Mouse (Mus musculus): Measurements from ENCODE around the gene Cd2. TPM values are rescaled to one million over a fixed set of nuclear protein-coding genes. Genes with fewer than 3 reads are reported as not detected.

Gene Cd2
- total RNA-seq, 2 experiments from 2014 or later, result not detected

DNA sequence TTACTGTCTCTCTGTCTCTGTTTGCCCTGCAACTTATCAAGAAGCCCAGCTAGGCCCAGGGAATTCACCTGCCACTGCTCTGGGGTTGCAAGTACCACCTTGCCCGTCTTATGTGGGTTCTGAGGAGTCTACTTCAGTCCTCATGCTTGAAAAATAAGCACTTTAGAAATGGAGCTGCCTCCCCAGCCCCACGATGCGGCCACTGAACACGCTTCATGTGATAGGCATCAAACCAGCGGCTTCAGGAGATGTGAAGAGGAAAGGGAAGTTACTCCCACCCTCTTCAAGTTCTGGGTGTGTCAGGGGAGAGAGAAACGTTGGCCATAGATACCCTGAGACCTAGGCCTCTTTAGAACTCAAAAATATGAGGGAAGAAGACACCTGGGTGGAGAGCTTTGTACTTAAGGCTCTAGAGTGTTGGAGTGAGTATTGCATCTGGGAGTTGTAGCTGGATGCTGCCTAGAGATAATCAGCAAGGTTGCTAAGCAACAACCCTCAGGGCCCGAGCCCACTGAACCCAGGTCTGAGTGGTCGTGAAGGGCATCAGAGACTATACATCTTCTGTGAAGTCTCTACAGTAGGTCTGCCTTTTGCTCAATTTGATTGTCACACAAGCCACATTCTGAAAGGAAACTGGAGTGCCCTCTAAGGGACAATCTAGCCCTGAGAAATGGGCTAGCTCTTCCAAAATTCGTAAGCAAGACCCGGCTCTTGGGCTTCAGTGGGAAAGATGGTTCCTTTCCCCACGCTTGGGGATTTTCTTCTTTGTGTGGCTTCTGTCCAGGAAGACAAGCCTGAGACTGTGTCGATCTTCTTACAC lies 11.0 kb downstream of the Cd2 start:
- no peak for DNase-seq (ENCODE audit: low spot score in 2 of 2)

DNA sequence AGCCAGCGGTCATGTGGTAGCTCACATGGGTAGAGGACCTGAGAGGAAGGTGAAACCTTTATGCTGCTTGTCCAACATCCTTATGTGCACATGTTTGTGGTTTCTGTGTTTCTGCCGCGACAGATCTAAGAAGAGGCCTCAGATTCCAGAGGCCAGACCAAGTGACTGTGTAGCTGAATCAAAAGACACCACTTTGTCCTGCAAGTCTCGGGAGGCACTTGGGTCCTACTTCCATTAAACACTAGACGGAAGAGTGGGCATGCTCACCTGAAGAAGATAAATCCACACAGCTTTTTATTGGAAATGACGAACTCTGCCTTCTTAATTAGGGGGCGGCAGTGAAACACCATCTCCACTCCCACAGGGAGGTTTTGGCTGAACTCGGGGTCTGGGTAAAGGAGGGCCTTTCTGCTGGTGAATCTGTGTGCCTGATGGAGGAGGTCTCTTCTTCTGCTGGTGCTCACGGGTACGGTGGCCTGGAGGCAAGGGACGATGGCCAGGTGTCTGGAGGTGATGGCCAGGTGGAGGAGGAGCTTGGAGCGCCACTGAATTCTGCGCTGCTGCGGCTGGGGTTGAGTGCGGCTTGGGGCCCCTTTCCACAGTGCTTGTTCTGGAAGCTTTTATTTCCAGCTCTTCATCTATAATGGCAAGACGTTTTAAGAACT lies 12.0 kb downstream of the Cd2 start:
- no peak for DNase-seq (ENCODE audit: low spot score in 2 of 2)

DNA sequence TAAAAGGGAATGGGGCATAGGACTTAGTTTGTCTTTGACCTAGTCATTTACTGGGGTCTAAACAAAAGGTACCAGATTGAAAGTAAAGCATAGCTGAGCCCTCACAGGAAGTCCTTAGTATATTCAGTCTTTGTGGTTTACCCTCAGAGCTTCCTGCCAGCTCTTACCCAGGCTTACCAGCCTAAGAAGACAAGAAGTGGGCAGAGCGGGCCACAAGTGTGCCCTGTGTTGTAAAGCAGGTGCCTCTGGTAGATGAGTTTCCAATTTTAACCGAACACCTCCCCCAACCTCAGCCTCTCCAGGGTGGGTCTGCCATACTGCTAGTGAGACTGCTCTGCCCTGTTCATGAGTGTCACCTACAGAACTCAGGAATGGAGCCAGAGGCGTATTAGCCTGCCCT lies 12.9 kb downstream of the Cd2 start:
- DNase-seq (ENCODE audit: low spot score in 2 of 2), result no peak

DNA sequence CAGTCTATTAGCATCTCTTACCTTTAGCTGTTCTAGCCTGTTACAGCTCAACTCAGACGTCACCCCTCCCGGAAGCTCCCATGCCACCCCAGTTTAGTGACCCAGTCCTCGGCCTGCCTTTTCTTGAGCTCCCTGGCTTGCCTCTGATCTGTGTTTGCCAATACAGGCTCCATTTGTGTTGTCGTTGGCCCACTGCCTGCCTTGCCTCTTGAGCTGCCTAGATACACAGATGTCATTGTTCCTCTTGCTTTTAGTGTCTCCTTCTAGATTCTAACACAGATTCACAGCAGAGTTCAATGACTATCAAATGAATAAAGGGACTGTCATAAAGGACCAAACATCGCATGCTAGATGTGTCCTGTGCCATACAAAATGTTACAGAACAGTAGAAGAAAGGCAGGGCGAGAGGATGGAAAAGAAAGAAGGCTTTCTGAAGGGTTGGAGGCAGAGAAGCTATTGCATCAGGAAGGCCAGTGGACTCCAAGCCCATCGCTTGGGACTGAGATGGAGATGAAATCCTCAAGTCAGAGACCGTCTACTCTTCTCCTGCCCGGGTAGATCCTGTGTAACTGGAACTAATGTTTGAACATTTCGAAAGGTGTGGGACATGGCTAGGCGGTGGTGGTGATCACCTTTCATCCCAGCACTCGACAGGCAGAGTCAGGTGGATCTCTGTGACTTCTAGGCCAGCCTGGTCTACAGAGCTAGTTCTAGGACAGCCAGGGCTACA lies 13.5 kb downstream of the Cd2 start:
- DNase-seq (ENCODE audit: low spot score in 2 of 2), result peak; percentile 24 to 70

DNA sequence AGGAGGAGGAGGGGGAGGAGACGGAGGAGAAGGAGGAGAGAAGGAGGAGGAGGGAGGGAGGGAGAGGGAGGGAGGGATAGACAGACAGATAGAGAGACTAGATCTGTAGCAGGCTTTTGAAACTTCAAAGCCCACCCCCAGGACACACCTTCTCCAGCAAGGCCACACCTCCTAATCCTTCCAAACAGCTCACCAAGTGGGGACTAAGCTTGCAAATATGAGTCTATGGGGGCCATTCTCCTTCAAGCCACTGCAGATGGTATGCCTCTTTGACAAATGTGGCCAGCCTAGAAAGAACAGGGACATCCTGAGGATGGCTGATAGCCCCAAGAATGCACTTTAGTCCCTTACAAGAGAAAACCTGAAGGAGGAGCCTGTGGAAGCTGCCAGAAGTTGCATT lies 15.6 kb downstream of the Cd2 start:
- DNase-seq (ENCODE audit: low spot score in 2 of 2), result no peak

DNA sequence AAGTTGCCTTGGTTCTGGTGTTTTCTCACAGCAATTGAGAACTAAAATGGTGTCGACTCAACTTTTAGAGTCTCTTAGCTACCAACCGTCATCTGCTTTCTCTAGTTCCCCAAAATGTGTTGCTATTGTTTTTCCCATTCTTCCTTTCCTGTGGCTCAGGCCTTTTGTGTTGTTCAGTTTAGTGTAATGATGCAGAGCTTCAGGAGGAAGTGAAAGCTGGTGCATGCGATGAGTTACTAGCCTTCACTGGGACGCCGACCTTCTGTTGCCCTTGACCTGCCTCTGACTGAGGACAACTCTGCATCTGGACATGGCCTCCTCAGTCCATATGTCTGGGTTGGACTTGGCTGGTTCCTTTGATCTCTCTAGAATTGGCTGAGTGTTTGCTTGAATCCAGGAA lies 16.9 kb downstream of the Cd2 start:
- DNase-seq (ENCODE audit: low spot score in 2 of 2), result no peak

DNA sequence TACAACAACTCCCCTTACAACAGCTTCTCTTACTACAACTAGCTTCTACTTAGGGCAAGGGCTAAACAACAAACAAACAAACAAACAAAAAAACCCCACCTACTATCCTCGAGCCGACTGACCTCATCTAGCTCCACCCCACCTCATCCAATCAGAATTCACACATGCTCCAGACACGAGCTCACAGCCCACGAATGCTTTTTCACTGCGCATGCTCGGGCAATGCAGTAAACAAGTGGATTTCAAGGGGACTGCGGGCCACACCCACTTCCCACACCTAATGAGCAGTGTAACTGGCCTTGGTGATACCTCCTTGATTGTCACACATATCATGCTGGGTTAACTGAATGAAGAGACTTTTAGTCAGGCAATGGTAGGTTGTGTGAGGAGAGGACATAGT lies 19.4 kb downstream of the Cd2 start:
- DNase-seq (ENCODE audit: low spot score in 2 of 2), result no peak

DNA sequence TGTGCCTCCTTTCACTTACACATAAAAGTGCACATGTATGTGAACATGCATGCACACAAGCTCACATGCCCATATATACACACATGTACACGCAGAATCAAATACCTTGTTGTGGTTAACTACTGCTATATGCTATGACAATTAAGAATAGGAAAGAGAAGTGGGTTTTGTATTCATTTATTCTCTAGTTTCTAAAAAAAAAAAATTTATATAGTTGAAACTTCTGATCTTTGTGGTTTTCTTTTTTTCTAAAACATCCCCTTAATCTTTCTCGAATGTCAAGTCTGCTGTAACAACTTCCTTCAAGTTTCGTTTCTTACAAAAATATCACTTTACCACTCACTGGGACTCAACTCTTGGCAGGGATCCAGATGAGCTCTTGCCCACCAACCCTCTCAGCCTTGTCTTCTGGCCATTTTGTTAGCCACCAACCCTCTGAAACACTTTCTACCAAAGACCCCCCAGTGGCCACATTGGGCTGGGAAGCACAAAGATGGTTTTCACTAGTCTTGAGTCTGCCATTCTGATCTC lies 22.1 kb downstream of the Cd2 start:
- no peak for DNase-seq (ENCODE audit: low spot score in 2 of 2)

DNA sequence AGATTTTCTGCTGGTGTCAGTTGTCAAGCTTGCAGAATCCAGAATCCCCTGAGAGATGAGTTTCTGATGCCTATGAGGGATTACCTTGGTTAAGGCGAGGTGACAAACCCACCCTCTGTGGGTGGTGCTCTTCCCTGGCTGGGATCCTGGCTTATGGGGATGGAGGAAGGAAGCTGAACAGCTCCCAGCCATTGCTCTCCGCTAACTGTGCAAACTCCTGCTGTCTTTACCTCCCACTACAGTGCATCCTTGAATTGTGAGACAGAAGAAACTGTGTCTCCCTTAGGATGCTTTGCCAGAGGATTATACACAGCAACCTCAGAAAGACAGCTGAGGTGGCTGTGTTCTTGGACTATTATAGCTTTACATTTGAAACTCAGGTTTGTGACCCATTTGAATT lies 28.8 kb downstream of the Cd2 start:
- no peak for DNase-seq (ENCODE audit: low spot score in 2 of 2)

DNA sequence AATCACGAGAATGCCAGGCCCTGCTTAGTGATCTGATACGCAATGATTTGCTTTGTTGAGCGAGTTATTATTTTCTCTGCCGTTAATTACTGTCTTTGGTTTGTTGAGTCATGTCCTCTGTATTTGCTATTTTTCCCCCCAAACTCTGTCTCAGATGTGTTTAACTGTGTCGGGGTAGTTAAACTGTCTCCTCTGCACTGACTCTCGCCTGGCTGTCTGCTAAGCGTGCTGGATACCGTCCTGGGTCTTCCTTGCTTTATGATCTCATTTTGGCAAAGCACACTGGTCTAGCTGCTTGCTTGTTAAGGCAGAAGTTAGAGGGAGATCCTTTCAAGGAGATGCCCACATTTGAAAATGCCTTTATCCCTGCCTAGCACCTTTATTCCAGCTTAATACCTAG lies 31.6 kb downstream of the Cd2 start:
- no peak for DNase-seq (ENCODE audit: low spot score in 2 of 2)

DNA sequence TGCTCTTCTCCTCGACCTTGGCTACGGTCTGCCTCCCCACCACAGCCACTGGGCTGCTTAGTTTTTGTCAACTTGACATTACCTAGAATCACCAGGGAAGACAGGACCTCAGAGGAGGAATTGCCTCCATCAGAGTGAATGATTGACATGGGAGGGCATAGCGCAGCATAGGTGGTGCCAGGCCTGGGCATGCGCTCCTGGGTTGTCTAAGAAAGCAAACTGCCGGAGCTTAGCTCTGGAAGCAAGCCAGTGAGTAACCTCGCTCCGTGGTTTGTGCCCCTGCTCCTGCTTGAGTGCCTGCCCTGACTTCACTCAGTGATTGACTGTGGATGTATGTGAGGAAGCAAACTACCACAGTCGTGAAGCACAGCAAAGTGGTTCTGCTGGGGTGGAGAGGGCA lies 35.6 kb downstream of the Cd2 start:
- no peak for DNase-seq (ENCODE audit: low spot score in 2 of 2)

DNA sequence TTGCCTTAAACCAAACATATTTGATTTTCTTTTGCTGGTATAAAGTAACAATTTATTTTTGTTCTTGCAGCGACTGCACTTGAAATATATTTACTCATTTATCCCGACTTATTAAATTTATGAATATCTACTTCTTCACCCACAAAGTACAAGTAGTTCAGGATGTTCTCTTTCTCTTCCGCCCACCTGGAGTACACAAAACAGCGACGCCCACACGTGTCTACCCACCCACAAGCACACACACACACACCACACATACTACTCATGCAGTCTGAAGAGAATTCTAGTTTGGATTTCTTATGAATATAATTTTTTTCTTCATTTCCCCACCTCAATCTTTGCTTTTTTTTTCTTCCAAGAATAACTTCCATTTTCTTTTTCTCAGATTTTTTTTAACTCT lies 37.9 kb downstream of the Cd2 start:
- DNase-seq (ENCODE audit: low spot score in 2 of 2), result peak in 1 of 2 experiments; percentile 43

DNA sequence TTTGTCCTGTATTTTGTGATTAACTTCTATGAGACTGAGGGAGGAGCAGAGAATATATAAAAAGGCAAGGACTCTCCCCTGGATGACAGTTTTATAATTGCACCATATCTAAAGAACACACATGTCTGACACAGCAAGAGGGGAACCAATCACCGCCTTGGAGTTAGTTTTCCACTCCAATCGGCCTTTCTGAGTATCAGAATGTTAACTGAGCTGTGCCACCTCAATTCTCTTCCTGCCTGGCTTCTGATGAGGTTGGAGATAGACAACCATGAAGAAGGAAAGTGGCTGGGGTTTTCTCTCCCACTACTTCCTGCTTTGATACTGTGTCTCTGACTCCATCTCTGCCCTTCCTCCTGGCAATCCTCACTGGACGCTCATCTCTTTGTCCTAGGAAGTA lies 42.5 kb downstream of the Cd2 start:
- DNase-seq (ENCODE audit: low spot score in 2 of 2), result no peak

DNA sequence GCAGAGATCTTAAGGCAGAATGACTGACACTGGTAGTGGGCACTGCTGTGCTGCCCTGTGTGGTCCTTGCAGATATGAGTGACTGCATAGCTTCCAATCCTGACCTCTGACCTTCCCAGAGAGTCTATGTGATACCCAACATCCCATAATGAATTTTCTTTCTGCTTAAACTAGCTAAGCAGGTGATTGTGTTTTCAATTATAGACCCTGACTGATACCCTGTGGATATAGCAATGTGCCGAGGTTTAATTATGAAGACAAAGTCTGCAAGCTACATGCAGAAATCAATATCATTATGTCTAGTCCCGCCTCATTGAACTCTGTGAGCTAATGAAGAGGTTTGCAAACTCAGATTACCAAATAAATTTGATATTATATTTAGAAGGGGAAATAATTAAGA lies 44.7 kb downstream of the Cd2 start:
- no peak for DNase-seq (ENCODE audit: low spot score in 2 of 2)

DNA sequence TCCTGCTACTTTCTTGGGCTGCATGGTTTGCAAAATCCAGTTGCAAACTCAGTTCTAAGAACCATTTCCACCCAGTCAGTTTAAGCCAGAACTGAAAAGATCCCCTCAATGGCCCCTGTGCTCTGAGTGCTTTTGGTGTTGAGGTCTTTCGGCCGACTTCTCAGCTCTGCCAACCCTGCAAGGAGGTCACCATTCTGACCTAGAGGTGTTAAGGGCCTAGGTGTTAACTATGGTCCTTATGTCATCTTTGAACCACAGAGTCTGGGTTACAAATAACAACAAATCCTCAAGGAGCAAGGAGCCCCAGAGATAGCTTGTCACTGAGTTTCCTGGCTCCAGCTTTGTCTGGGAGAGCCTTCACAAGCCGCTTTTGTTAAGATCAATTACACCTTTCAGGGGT lies 45.9 kb downstream of the Cd2 start:
- no peak for DNase-seq (ENCODE audit: low spot score in 2 of 2)

DNA sequence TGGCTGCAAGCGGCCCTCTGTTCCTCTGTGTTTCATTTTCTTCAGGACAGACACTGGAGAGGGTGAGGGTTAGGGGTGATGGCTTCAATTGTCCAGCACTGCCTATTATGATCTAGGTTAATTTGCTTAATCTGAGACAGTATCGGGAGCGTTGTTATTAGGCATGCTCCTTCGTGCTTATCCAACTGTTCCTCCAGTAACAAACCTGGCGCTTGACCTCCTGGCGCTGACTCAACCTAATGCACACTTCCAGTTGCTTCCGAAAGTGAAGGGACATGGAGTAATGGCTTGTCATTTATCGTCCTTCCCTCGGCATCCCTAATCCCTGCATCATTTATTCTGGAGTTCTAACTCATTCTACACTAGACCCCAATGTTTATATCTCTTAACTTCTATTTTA lies 46.9 kb downstream of the Cd2 start:
- DNase-seq (ENCODE audit: low spot score in 2 of 2), result no peak

DNA sequence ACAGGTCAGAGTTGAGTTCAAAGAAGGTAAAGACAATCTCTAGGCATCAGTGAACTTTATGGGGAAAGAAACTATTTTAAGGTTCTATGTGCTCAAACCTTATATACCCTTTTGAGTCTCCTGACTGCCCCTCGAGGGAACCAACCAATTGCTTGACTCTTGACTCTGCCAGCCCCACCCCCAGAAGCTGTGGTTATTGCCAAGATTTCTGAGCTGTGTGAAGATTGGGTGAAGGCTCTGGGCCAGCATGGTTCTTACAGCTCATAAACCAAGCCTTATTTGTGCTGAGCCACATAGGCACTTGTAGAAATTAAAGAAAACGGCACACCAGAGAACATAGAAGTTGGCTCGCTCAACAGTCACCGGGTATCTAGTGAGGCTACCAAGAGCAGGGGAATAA lies 48.5 kb downstream of the Cd2 start:
- no peak for DNase-seq (ENCODE audit: low spot score in 2 of 2)

DNA sequence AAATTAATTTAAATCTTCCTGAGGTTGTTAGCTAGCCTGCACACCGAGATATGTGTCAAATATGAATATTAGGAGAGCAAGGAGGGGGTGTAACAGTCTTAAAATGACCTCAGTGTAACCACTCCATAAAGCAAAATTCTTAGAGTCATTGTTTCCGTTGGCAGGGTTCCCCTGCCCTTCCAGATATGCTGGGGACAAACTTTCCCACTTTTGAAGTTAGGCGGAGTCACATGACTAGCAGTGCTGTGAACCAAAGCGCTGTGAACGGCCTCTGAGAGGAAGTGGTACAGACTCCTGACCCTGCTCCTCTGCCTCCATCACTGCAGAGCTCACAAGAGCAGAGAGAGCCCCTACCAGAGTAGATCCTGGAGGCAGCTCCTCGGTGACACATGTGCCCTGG lies 49.0 kb downstream of the Cd2 start:
- DNase-seq (ENCODE audit: low spot score in 2 of 2), result no peak

DNA sequence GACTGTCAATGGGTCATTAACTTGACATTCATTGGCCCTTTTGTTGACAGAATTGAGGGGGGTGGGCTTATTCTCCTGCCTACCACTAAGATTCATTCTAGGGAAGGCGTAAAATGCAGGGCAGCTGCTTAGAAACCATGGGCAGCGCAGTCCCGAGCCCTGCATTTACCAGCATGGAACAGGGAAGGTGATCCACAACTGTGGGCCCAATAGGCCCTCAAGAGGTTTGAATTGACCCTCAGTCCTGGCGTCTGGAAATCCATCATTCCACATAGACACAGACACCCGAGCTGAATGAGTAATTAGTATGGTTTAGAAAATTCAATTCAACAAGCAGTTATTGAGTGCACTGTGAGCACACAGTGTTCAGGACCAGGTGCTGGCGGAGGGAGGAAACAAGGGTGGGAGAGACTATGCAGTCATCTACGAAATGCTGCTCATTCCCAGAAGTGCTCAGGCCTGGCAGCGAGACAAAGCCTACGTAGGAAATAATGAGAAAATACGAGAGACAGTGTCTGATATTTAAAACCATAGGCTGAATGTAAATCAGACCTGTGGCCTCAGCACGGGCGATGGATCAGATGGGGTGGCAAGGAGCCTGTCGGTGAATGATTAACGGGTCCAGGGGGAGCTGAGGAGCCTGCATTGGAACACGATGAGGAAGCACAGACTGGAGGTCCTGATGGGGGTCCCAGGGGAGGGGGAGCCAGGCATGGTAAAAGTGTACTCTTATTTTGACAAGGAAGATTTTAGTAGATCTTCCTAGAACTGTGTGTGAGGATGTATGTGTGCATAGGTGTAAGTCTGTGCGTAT lies 50.5 kb downstream of the Cd2 start:
- peak in 1 of 2 experiments; percentile 62 for DNase-seq (ENCODE audit: low spot score in 2 of 2)

DNA sequence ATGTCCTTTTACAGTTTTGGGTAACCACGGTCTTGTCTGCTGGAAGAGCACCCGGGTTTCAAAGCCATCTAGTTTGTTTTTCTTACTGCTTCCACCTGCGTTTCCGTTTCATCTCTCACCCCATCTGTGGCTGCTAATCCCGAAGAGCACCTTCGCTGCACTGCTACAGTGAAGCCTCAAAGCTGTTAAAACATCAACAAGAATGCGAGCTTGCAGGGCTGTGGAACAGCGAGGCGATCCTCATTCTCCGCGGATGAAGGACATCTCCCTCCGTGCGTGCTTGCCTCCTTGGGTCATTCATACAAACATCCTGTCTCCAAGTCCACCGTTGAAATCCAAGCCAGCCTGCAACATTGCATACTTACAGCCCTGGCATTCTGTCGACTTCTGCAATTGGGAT lies 51.5 kb downstream of the Cd2 start:
- no peak for DNase-seq (ENCODE audit: low spot score in 2 of 2)

DNA sequence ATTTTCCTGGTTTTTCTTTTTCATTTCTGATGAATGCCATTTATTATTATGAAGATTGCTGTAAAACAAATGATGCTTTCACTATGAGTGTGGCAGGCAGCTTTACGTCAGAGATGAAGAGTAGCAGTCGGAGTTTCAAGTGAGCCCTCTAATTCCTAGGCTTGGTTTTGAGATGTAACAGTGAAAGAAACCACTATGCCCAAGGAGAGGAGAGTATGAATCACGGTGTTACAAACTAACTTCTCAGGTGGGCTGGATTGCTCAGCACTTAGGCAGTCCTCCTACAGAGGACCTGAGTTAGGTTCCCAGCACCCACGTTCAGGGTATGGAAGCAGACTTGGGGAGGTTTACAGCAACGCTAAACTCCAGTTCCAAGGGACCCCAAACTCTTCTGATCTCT lies 52.4 kb downstream of the Cd2 start:
- DNase-seq (ENCODE audit: low spot score in 2 of 2), result no peak
